Mouse (Mus musculus): ENCODE measurements around the gene Mycn.

The Mycn gene

DNA sequence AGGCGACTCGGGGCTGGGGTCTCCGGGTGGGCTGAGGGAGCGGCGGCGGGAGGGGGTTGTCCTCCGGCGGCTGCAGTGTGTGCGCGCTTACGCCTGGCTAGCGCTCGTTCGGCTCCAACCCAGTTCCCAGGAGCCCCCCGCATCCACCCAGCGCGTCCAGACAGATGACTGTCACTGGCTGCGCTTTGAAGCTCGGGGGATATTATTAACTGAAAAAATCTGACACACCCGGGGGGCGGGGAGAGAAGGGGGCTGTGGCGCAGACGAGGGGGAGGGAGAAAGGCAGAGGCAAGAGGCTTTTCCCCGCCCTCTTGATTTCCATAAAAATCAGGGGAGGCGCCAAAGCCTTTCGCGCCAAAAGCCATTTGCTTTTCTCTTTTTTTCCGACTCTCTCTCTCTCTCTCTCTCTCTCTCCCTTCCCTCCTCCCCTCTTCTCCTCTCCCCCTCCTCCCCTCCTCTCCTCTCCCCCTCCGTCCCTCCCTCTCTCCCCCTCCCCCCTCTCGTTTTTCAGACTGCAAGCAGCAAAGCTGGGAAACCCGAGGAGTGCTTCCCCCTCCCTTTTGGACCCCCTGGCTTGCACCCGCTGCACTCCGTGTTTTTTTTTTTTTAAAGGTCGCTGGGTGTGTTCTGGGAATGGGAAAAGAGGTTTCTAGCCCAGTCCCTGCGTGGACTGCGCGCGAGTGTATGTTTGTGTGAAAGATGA lies at the start of gene Mycn:
Mycn (minus strand) TSS at position 254 of the 703 bp plus-strand sequence.
- DNase-seq, result peak; percentile 79

DNA sequence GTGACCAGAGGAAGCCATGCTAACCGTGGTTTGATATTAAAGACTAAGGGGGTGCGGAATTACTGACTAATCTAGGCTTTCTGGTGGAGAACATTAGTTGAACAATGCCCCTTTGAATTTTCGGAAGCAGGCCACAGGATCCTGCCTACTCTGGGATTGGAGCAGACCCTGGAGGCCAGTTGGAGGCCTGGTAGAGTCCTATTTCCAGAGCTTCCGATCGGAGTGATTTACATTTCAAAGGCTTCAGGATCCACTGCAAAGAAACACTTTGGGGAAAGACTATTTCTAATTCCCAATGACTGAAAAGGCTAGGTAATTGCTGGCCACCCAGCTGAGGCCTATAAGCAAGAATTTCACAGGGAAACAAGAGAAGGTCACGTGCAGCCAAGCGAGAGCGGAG lies 45.7 kb upstream of the Mycn start:
- DNase-seq, result no peak

DNA sequence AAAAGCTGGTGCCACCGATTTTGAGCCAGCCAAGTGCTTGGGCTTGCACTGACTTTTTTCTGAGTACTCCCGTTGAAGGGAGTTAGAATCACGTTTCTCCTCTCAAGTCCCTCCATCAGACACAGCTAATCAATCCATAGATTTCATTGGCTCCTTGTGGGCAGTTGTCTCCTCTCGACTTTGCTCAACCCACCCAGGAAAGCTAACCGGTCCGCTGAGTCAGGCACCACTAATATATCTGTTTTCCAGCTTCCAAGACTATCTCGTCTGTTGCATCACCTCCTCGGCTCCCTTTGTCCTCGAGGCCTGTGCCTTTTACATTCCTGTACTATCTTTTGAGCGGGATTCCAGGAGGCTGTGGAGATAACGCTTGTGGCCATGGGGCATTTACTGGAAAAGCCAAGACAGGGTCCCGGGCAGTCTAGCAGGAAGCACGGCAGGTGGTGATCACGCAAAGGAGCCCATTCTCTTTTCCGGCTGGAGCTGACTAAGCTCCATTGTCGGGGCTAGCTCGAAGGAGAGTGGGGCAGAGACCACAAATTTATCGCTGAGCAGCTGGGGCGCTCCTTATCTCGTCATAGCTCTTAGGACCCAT lies 45.0 kb upstream of the Mycn start:
- no peak for DNase-seq

DNA sequence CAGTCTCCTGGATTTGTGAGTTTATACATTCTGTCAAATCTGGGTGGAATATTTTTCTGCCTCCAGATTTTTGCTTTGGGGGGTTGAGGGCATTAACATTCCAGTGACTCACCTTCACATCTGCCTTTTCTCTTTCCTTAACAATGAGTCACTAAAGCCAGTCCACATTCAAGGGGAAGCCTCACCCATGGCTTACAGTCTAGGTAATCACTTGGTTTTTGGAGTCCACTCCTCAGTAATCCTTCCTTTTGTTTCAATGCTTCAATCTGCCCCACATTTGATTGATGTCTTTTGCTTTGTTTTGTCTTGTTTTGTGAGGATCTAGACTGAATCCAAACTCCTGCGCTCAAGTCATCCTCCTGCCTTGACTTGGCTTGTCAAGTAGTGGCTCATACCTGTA lies 41.3 kb upstream of the Mycn start:
- no peak for DNase-seq

DNA sequence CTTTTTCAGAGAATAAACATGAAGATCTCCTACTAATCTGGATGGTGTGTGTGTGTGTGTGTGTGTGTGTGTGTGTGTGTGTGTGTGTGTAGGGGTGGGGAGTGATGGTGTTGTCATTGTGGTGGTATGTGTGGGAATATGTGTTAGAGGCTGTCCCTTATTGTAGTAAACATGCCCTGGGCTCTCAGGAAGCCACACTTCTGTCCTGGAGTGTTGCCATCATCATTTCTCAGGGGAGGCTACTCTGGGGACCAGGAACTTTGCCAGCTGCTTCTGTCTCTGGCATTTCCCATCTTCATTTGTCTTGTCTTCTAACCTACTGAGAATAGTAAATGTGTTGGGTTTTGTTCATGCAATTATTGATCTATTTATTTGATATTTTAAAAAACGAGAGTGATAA lies 33.7 kb upstream of the Mycn start:
- peak; percentile 60 for DNase-seq

DNA sequence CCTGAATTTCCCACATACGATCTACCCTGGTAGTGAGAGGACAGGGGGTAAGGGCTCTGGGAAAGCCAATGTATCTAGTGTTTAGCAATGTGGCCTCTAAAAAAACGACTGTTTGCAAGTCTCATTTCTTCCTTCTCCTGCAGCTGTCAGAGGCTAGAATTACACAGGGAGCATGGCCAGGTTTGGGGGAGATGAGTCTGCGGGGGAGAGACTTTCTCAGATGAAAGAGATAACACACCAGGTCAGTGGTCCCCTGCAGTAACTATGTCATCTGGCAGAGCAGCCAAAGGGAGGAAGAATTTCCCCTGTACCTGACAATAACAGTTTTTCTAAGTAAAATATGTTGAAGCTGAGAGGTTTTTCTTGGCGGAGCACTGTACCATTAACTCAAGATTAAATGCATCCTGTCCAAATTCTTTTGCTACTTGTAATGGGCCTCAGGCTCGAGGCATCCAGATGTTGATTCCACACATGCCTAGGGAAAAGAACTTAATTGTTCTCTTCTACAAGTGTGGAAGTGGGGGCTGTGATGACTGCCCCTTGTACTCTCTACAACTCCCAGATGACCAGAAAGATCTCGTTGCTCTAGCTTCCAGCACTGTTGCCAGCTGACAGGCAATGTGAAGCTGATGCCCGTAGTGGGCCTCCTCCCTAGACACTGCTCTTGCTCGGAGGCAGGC lies 31.2 kb upstream of the Mycn start:
- no peak for DNase-seq

DNA sequence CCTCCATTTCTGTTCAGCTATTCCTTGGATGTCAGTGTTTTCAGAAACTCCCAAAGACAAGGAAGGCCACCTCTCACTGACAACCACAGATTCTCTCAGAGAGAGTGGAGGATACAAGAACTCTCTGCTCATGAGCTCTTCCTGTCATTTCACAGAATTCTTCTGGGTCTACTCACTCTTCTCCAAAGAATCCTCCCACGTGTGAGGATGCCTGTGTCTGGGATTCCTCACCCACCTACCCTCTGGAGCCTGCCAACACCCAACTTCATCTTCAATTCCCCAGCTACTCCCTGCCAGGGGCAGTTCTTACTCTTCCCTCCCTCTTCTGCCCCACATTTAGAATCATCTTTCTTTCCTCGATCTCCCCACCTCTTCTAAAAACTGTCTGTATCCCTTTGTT lies 26.2 kb upstream of the Mycn start:
- DNase-seq, result no peak

DNA sequence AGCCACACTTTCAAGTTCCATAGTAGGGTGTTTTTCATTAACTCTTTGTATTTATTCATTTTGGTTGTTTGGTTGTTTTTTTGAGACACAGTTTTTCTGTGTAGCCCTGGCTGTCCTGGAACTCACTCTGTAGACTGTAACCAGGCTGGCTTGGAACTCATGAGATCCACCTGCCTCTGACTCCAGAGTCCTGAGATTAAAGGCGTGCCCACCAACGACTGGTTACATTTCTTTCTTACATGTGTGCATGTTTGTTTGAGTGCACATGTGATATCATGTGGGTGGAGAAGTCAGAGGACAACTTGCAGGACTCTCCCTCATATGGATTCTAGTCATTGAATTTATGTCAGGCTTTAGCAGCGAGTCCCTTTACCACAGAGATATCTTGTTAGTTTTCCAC lies 23.1 kb upstream of the Mycn start:
- no peak for DNase-seq

DNA sequence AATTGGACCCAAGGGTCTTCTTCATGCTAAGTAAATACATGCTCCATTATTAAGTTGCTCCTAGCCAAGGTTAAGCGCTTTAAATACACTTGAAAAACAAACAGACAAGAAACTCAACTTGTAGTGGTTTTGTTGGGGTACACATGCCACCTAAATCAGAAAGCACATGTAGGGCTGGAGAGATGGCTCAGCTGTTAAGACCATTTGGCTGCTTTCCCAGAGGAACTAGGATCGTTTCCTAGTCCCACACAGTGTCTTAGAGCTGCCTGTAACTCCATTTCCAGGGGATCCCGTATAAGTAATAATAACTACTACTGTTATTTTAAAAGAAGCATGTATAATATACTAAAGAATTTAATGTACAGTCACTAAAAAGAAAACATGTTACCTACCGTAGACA lies 5.9 kb upstream of the Mycn start:
- DNase-seq, result no peak

DNA sequence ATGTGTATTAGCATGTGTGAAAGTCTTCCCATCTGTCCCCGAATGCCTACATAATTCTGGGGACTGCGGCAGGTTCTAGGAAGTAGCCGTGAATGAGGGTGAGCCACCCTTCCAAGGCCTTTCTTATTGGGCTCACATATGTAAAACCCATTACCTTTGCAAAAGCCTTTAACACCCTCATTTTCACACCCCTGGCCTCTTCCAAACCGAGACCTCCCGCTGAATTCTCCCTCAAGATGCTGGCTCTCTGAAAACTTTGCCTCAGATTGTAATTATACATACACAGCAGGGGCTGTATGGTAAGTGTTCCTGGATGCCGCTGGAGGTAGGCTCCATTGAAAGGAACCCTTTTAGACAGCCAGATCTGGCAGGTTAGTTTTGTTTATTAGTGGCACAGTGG lies 1.6 kb upstream of the Mycn start:
- no peak for DNase-seq

DNA sequence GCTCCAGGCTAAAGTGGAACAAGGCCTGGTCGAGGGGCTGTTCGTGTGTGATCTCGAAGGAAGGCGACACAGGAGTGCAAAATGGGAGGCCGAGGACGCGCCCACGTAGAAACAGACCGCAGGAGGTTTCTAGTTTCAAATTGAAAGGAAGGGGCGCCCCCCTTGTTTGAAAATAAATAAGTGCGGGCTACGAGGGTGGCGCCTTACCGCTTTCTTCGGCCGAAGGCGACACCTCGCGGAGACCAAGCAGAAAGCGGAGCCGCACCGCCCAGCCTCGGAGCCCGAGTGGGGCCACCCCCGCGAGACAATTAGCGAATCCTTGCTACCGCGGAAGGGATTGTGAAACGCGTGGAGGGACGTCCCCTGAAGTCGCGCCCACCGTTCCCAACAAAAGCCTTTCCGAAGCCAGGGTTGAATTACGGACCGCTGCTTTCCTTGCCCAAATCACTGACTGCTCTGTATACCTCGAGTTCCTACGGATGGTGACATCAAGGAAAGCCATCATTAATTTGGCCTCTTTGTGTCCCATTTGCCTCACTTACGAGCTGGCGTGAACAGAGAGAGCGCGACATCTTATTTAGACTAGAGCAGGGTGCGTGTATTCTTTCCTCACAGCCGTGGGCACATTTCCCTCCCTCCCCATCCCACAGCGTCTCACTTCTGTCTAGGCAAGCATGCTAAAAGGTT lies 793 bp upstream of the Mycn start:
- DNase-seq, result peak; percentile 89

DNA sequence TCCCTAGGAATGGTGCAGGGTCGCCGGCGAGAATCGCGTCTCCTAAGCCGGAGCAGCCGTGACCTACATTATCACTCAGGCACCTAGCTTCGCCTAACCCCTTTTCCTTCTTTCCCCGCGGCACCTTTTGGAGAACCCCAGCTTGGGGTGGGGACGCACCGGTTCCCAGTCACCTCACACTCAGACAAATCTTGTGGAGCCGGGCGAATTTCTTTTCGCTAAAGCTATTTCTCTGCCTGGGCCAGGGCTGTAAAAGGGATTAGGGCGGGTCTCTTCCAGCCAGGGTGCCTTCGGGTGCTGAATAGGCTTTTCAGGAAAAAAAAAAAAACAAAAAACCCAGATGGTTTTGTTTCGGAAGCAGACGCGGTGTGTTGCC lies 597 bp downstream of the Mycn start:
- DNase-seq, result no peak

DNA sequence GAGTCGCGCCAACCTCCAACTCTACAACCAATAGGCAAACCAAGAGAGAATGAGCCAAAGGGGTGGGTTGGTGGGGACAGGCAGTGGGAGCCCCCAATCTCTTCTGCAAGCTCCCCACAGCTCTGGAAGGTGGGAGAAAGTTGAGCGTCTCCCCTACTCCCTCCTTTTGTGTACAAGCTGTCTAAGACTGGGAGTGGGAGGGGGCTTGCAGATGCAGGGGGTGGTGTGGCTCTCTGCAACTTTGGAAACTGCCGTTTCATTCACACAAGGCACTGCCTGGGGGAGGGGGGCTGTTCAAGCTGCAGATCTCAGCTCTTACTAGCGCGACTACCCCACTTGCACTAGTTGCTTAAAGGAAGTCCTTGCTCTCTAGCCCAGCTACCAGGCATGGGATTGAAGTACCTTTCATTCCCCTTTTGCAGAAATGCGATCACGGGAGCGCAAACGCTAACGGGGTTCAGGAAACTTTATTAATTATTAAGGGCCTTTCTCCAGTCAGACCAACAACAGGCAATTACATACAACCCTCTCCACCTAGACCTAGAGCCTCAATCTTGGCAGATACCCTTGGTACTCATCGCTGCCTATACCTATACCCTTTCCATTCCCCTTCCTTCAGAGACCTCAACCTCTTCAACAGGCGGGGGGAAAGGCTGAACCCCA lies 1.1 kb downstream of the Mycn start:
- DNase-seq, result no peak

DNA sequence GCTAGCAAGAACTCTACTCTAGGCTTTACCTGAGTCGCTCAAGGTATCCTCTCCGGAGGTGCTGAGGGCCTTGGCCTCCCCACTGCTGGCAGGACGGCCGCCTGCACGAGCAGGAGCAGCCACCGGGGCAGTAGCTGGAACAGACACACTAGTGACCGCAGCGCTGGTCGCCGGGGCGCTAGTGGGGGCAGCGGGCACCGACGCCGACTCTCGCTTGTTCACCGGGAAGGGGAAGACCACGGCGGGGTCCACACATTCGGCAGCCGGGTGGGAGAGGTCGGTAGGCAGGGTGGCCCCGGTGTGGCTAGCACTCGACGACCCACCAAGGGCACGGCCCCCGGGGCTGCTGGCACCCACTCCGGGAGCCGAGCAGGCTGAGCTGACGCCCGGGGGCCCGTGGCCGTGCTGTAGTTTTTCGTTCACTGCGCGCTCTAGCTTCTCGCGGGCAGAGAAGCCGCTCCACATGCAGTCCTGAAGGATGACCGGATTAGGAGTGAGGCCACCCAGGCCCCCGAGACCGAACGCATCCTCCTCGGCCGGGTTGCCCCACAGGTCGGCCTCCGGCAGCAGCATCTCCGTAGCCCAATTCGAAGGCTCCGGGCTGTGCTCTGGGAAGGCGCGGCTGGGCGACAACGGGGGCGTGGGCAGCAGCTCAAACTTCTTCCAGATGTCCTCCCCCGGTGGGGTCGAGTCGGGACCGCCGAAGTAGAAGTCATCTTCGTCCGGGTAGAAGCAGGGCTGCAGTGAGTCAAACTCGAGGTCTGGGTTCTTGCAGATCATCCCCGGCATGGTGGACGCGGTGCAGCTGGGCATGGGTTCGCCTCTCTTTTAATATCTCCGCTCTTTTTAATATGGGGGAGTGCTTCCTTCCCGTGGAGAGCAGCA lies 1.9 kb downstream of the Mycn start:
- DNase-seq, result no peak

DNA sequence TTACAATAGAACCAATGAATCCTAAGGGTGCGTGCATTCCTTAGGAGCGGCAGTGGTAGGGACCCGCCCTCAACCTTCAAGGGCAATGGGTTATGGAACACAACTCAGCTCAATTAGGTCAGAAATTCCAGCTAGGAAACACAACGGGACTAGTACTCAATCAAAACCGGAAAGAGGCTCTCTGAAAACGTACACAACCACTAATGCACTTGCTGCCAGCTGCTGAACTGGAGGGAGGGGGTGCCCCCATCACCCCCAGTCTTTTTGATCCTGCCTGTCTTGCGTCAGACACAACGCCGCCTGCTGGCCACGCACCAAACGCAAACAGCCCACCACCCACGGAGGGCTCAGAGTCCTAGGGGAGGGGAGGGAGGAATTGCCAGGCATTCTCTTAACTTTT lies 2.9 kb downstream of the Mycn start:
- DNase-seq, result peak; percentile 52

DNA sequence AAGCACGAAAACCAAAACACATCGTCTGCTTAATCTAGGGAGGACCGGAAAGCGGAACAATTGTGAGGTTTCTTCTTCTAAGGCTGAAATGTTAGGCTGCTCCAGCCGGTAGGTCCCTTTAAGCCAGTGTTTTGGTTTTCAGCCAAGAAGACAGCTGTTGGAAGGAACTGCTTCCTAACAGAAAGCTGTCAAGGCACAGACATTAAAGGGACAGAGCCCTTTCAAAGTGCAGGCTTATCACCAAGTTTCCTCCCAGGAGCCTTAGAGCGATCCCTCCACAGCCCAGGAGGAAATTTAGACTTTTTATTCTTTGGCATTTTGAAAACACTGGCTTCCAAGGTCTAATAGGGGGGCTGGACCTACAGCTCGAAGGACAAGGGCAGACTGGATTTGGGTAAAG lies 3.4 kb downstream of the Mycn start:
- DNase-seq, result peak; percentile 85

DNA sequence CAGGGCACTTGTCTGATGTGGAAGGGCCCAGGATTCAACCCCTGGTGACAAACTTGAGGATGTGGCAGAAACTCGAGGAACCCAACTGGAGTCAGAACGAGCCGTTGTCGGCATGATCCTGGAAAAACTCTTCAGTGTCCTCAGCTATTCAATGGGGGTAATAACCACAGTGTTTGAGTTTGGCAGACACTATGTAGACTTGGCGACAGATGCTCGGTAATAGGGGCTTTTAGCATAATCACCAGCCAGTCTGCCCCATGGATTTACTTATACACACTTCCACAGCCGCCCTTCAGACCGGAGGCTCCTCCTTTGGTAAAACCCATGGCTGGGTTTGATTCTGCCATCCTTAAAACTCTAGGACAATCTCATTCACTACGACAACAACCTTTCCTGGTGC lies 4.0 kb downstream of the Mycn start:
- no peak for DNase-seq

DNA sequence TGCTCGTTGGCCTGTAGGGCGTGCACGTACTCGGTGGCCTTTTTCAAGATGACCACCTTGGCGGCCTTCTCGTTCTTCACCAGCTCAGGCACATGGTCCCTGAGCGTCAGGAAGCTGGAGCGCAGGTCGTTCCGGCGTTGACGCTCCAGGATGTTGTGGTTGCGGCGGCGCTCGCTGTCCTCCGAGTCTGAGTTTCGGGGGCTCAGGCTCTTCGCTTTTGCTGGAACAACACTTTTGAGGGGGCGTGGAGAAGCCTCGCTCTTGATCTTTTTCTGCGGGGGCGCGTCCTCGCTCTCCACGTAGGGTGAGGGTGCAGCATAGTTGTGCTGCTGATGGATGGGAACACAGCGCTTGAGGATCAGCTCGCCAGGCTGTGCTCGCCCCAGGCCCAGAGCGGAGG lies 4.6 kb downstream of the Mycn start:
- no peak for DNase-seq

DNA sequence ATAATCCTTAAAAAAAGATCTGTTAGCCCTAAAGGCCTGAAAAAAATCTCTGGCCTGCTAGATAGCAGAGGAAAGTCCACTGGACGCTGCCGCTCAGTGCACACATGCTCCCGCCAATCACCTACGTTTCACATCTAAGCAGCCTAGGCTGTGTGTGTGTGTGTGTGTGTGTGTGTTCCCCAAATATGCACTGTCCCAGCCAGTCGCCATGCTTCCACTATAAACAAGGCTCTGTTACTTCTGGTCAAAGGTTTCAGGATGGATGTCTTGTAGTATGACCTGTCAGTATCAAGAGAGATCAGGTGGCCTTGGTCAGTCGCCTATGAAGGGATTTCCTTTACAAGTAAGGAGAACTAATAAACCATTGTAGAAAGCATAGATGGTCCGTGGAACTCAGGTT lies 9.5 kb downstream of the Mycn start:
- DNase-seq, result no peak

DNA sequence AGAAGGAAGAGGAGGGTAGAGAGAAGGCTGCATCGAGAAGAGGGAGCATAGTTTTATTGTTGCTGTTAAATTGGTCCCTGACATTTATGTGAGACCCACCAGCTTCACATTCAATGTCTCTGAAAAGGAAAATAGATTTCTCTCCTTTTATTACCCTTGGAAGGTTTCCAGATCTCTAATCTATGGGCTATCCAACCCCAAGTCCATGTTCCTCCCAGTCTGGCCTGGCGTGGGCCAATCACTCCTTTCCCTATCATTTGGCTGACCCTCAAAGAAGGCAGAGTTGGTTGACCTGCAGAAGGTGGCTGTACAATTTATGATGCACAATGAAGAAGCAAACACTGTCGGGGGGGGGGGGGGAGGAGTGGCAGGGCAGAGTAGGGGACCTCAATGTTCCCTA lies 13.5 kb downstream of the Mycn start:
- no peak for DNase-seq

DNA sequence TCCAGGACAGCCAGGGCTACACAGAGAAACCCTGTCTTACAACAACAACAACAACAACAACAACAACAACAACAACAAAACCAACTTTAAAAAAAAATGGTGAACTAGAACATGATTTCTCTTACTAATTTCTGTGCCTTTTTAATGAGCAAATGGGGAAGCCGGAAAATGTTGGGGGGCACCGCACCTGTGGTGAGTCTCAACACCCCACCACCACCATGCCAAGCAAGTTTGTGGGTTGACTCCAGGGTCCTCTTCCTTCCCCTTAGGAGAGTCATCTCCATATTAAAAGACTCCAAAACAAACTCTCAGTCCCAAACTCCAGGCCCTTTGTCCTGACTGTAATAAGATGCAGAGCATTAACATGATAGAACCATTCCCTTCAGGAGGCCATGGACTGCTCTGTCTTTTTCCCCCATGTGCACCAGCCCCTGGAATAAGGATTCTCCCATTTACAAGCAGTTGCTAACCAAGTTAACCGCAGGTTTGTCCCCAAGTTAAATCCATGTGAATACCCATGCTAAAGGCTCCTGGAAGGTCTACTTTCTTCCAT lies 14.7 kb downstream of the Mycn start:
- no peak for DNase-seq

DNA sequence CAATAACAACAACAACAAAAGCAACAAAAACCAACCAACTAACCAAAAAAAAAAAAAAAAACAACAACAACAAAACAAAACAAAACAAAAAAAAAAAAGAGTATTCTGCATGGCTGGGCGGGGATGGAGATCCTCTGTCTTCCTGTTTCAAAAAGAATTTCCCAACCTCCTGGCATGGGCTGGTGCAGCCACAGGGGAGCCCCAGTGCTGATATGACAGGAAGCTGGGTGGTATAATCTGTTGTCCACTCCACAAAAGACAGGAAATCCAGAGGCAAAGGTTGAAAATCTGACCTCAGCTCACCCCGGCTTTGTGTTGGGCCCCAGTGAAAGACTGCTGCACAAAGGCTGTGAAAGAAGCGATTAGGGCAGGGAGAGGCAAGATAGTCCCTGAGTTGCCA lies 17.3 kb downstream of the Mycn start:
- DNase-seq, result peak; percentile 15
